Mouse (Mus musculus): ENCODE measurements around the gene Svs5.

Svs5 gene

DNA sequence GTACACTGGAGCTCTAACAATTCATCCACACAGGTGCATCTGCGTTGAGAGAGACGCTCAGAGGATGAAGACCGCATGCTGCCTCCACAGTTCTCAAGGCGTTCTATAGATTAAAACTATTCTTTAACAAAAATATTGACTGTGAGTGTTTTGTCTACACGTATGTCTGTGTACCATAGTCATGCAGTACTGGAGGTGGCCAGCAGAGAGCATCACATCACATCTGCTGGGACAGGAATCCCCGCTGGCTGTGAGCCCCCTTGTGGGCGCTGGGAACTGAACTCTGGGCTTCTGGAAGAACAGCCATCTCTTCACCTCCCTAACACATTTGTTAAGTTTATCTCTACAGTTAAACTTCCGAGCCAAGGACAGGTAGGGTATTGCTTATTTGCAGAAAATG is 49.2 kb downstream of the Svs5 start:
- peak in 1 of 2 experiments; percentile 11 for DNase-seq

GRCm38 (mm10) chr2:164382971-164383370 is 50.4 kb downstream of the Svs5 start:
- DNase-seq: no peak

Data from kidney, postnatal 36 days (tissue).